Mouse (Mus musculus) midbrain, postnatal 0 days (tissue): Measurements from ENCODE around the gene Ugt1a6b. TPM values are rescaled to one million over a fixed set of nuclear protein-coding genes. Genes with fewer than 3 reads are reported as not detected.

Source experiments
- ATAC-seq: fragments of 200-750 bp; cut with Nextera tagmentation; 2 replicates; pipeline ENCODE4 v1.8.0; 2017; ENCODE audit warnings: moderate number of reproducible peaks, mild to moderate bottlenecking, moderate TSS enrichment, moderate library complexity; ENCODE audit not compliant: low FRiP score
- DNase-seq: peaks from one replicate; pipeline ENCODE4 v3.0.0-alpha.2; 2015; ENCODE audit warnings: low spot score
- H3K27ac ChIP-seq: fragments of 300-500 bp; sonication (generic); 2 replicates; pipeline ENCODE4 v1.5.1; 2014; ENCODE audit warnings: low read depth, mild to moderate bottlenecking, low read length, mixed read lengths
- H3K27me3 ChIP-seq: fragments of 300-500 bp; sonication (generic); 2 replicates; pipeline ENCODE4 v1.6.1; 2014; ENCODE audit warnings: low read length, control low read depth, mixed read lengths; ENCODE audit not compliant: insufficient read depth
- H3K36me3 ChIP-seq: fragments of 300-500 bp; sonication (generic); 2 replicates; pipeline ENCODE4 v1.6.1; 2014; ENCODE audit warnings: low read length, control low read depth, mixed read lengths; ENCODE audit not compliant: insufficient read depth
- H3K4me1 ChIP-seq: fragments of 300-500 bp; sonication (generic); 2 replicates; pipeline ENCODE4 v1.6.1; 2014; ENCODE audit warnings: mild to moderate bottlenecking, control low read depth, antibody characterized with exemption, low read length, mixed read lengths; ENCODE audit not compliant: insufficient read depth
- H3K4me2 ChIP-seq: fragments of 300-500 bp; sonication (generic); 2 replicates; pipeline ENCODE4 v1.6.1; 2014; ENCODE audit warnings: low read depth, mild to moderate bottlenecking, low read length, mixed read lengths; ENCODE audit not compliant: poor library complexity, severe bottlenecking
- H3K4me3 ChIP-seq: fragments of 300-500 bp; sonication (generic); 2 replicates; pipeline ENCODE4 v1.5.1; 2014; ENCODE audit warnings: low read depth, mild to moderate bottlenecking, low read length, moderate library complexity
- H3K9ac ChIP-seq: fragments of 300-500 bp; sonication (generic); replicated peaks from 2 replicates; pipeline ENCODE4 v1.6.1; 2014; ENCODE audit warnings: mild to moderate bottlenecking, low read length, moderate library complexity, mixed read lengths; ENCODE audit not compliant: poor library complexity, severe bottlenecking
- H3K9me3 ChIP-seq: fragments of 300-500 bp; sonication (generic); 2 replicates; pipeline ENCODE4 v1.6.1; 2016; ENCODE audit warnings: low read length, control low read depth
- CTCF ChIP-seq: IDR thresholded peaks from 2 replicates; pipeline ENCODE4 v1.5.1; 2016; ENCODE audit warnings: antibody characterized with exemption, mild to moderate bottlenecking
- WGBS: fragments of 180-500 bp; shearing (Covaris S2); extraction: QIAGEN DNeasy Blood & Tissue Kit; methylation state at CpG from one replicate; pipeline ENCODE4 v1.1.7; 2014; 5-methylcytosine and 5-hydroxymethylcytosine counted together
- polyA plus RNA-seq: library from polyadenylated mRNA; unstranded; fragments of >200 nt; fragmentation: Nextera tagmentation; extraction: Ambion mirVana; gene quantifications from 2 replicates; pipeline ENCODE4 v1.2.1, GENCODE M21; 2015
- total RNA-seq: library from RNA; depleted of rRNA; stranded (reverse); fragments of >200 nt; gene quantifications from 2 replicates; pipeline ENCODE4 v1.2.3, GENCODE M21; 2014

Gene Ugt1a6b
- total and polyA plus RNA-seq, 2 experiments from 2014 or later: 1.9 TPM; not detected in 1

- no peak for ATAC-seq
- no peak overlapping the region for H3K4me3 ChIP-seq
- WGBS: 80% methylated on average over 4 of the region's 4 CpGs
Measured at GRCm38 (mm10) chr1:88259643-88260024, 156.6 kb downstream of the Ugt1a6b start.

GRCm38 (mm10) chr1:88260114-88260513 is 157.1 kb downstream of the Ugt1a6b start:
- WGBS: 78% methylated on average over 6 of the region's 6 CpGs
- no peak overlapping the region for H3K4me3 ChIP-seq
- H3K4me2 ChIP-seq: no peak overlapping the region
- H3K9ac ChIP-seq: no peak overlapping the region
- H3K27ac ChIP-seq: no peak overlapping the region
- no peaks in the 10 kb centered on the region for H3K4me1 ChIP-seq
- DNase-seq (no peak), ATAC-seq (0 out of 2 replicates have a peak, but pooled peaks have one; percentile 2)
- peaks cover 60% of the 10 kb centered on the region for H3K36me3 ChIP-seq
- peaks cover 38% of the 10 kb centered on the region for H3K9me3 ChIP-seq
- no peaks in the 10 kb centered on the region for H3K27me3 ChIP-seq
- TF ChIP-seq CTCF: no peak

More at GRCm38 (mm10) chr1:88259643-88260024, 156.6 kb downstream of the Ugt1a6b start:
- H3K36me3 ChIP-seq: peaks cover 55% of the 10 kb centered on the region
- no peaks in the 10 kb centered on the region for H3K4me1 ChIP-seq
- H3K4me2 ChIP-seq: no peak overlapping the region
- peak overlapping the region; percentile 3; the same call in 1 of the 2 replicates for H3K9ac ChIP-seq
- DNase-seq: no peak
- no peak for TF ChIP-seq CTCF
- peaks cover 43% of the 10 kb centered on the region for H3K9me3 ChIP-seq
- H3K27ac ChIP-seq: no peak overlapping the region
- H3K27me3 ChIP-seq: no peaks in the 10 kb centered on the region

- no peaks in the 10 kb centered on the region for H3K27me3 ChIP-seq
- H3K4me2 ChIP-seq: no peak overlapping the region
- WGBS: 83% methylated on average over 10 of the region's 10 CpGs
- H3K4me1 ChIP-seq: no peaks in the 10 kb centered on the region
- DNase-seq (no peak), ATAC-seq (no peak)
- H3K27ac ChIP-seq: no peak overlapping the region
- H3K9ac ChIP-seq: no peak overlapping the region
- H3K36me3 ChIP-seq: peaks cover 67% of the 10 kb centered on the region
- H3K9me3 ChIP-seq: peaks cover 31% of the 10 kb centered on the region
- TF ChIP-seq CTCF: no peak
- H3K4me3 ChIP-seq: no peak overlapping the region
Measured at GRCm38 (mm10) chr1:88260604-88261377, 157.7 kb downstream of the Ugt1a6b start.

- ATAC-seq: no peak
- 90% methylated on average over 7 of the region's 7 CpGs for WGBS
- Histone ChIP-seq H3K9ac (no peak overlapping the region), H3K4me3 (no peak overlapping the region), H3K27me3 (no peaks in the 10 kb centered on the region), H3K4me1 (no peaks in the 10 kb centered on the region), H3K36me3 (peaks cover 76% of the 10 kb centered on the region), H3K4me2 (no peak overlapping the region), H3K9me3 (peaks cover 22% of the 10 kb centered on the region), H3K27ac (no peak overlapping the region)
- no peak for DNase-seq
- no peak for TF ChIP-seq CTCF
Measured at GRCm38 (mm10) chr1:88261706-88262105, 158.7 kb downstream of the Ugt1a6b start.

GRCm38 (mm10) chr1:88262255-88262654 is 159.2 kb downstream of the Ugt1a6b start:
- WGBS: 88% methylated on average over 4 of the region's 4 CpGs
- TF ChIP-seq CTCF: no peak; the same call in 1 of the 2 replicates
- no peak for ATAC-seq

GRCm38 (mm10) chr1:88262961-88263360 is 159.9 kb downstream of the Ugt1a6b start:
- 77% methylated on average over 6 of the region's 6 CpGs for WGBS
- H3K27me3 ChIP-seq: no peaks in the 10 kb centered on the region
- peaks cover 12% of the 10 kb centered on the region for H3K9me3 ChIP-seq
- peaks cover 88% of the 10 kb centered on the region for H3K36me3 ChIP-seq
- TF ChIP-seq CTCF: no peak
- H3K4me2 ChIP-seq: no peak overlapping the region
- ATAC-seq: no peak
- no peak overlapping the region for H3K9ac ChIP-seq
- DNase-seq: no peak
- no peaks in the 10 kb centered on the region for H3K4me1 ChIP-seq
- no peak overlapping the region for H3K4me3 ChIP-seq
- H3K27ac ChIP-seq: no peak overlapping the region

More at GRCm38 (mm10) chr1:88262255-88262654, 159.2 kb downstream of the Ugt1a6b start:
- H3K27me3 ChIP-seq: no peaks in the 10 kb centered on the region
- peaks cover 81% of the 10 kb centered on the region for H3K36me3 ChIP-seq
- H3K9me3 ChIP-seq: peaks cover 16% of the 10 kb centered on the region
- no peak overlapping the region for H3K4me2 ChIP-seq
- no peaks in the 10 kb centered on the region for H3K4me1 ChIP-seq
- no peak overlapping the region for H3K27ac ChIP-seq
- H3K9ac ChIP-seq: no peak overlapping the region
- DNase-seq: peak; percentile 81
- no peak overlapping the region for H3K4me3 ChIP-seq
